Mouse (Mus musculus): Measurements from ENCODE around the gene Ciz1. TPM values are rescaled to one million over a fixed set of nuclear protein-coding genes. Genes with fewer than 3 reads are reported as not detected.

The Ciz1 gene
- total RNA-seq, 2 experiments from 2014 or later: 65.4 to 77.5 TPM

DNA sequence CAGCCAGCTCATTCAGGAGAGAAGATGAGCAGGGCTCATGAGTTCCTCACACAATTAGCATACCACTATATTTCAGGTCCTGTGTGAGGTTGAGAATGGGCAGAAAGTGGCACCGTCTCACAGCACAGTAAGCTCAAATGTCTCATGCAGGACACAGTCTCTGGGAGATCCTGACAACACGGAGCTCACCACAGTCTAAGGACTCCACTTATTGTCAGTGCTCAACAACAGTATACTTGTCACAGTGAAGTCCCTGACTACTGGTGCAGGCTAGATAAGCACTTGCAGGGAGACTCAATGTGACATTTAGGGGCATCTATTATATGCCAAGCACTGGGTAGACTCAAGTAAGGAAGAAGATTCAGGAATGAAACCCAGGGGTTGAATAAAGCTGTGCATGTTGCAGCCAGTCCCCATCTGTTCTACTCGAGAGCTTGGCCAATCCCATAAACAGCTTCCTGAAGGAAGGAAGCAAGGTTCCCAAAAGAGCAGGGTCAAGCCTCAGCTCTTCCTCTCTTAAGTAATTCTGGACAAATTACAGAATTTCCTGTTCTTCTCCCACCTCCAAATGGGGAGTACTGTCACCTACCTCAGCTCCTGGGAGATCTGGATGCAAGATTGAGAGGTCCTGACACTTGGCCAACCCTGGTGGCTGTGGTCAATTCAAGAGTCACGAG is 77.2 kb downstream of the Ciz1 start:
- ATAC-seq (replicated peaks; ENCODE audit: low FRiP score, poor library complexity, severe bottlenecking): no peak

Other genes with a start within 250 kb of the Ciz1 start
- 19.1 and 26.4 TPM in 2 replicates for gene Prrc2b, start 201.2 kb upstream of the Ciz1 start, total RNA-seq (2015; ENCODE audit: low replicate concordance)
- gene Prrc2b, start 201.2 kb upstream of the Ciz1 start, total RNA-seq (2017; ENCODE audit: low replicate concordance): 11.1 and 25.3 TPM in 2 replicates
- gene Pomt1, start 115.7 kb upstream of the Ciz1 start, total RNA-seq (2015; ENCODE audit: low replicate concordance): 14.1 and 23.1 TPM in 2 replicates
- 18.0 and 36.3 TPM in 2 replicates for gene Pomt1, start 115.7 kb upstream of the Ciz1 start, total RNA-seq (2017; ENCODE audit: low replicate concordance)
- gene Uck1, start 92.2 kb upstream of the Ciz1 start, total RNA-seq (2015; ENCODE audit: low replicate concordance): 7.5 and 11.5 TPM in 2 replicates
- 20.4 and 20.9 TPM in 2 replicates for gene Uck1, start 92.2 kb upstream of the Ciz1 start, total RNA-seq (2017; ENCODE audit: low replicate concordance)
- gene Golga2, start 64.9 kb upstream of the Ciz1 start, total RNA-seq (2015; ENCODE audit: low replicate concordance): 32.7 and 43.2 TPM in 2 replicates
- gene Golga2, start 64.9 kb upstream of the Ciz1 start, total RNA-seq (2017; ENCODE audit: low replicate concordance): 39.0 and 62.4 TPM in 2 replicates
- 49.4 and 68.7 TPM in 2 replicates for gene Swi5, start 64.3 kb upstream of the Ciz1 start, total RNA-seq (2015; ENCODE audit: low replicate concordance)
- 77.7 and 95.8 TPM in 2 replicates for gene Swi5, start 64.3 kb upstream of the Ciz1 start, total RNA-seq (2017; ENCODE audit: low replicate concordance)
- gene Dnm1, start 1.0 kb downstream of the Ciz1 start, total RNA-seq (2015; ENCODE audit: low replicate concordance): not detected in 2 replicates
- gene Dnm1, start 1.0 kb downstream of the Ciz1 start, total RNA-seq (2017; ENCODE audit: low replicate concordance): not detected in 2 replicates
- 5.8 and 7.5 TPM in 2 replicates for gene 1110008P14Rik, start 29.6 kb downstream of the Ciz1 start, total RNA-seq (2015; ENCODE audit: low replicate concordance)
- 3.7 and 7.2 TPM in 2 replicates for gene 1110008P14Rik, start 29.6 kb downstream of the Ciz1 start, total RNA-seq (2017; ENCODE audit: low replicate concordance)
- gene Lcn2, start 35.9 kb downstream of the Ciz1 start, total RNA-seq (2015; ENCODE audit: low replicate concordance): 1,234 and 1,375 TPM in 2 replicates
- 165 and 167 TPM in 2 replicates for gene Lcn2, start 35.9 kb downstream of the Ciz1 start, total RNA-seq (2017; ENCODE audit: low replicate concordance)
- gene Ptges2, start 43.6 kb downstream of the Ciz1 start, total RNA-seq (2015; ENCODE audit: low replicate concordance): 0.42 and 0.72 TPM in 2 replicates
- gene Ptges2, start 43.6 kb downstream of the Ciz1 start, total RNA-seq (2017; ENCODE audit: low replicate concordance): 0.51 TPM in 1 of 2 replicates, not detected in the other
- gene Naif1, start 98.1 kb downstream of the Ciz1 start, total RNA-seq (2015; ENCODE audit: low replicate concordance): 4.0 TPM in 1 of 2 replicates, not detected in the other
- gene Naif1, start 98.1 kb downstream of the Ciz1 start, total RNA-seq (2017; ENCODE audit: low replicate concordance): 0.23 and 2.1 TPM in 2 replicates
- 5.4 and 7.2 TPM in 2 replicates for gene Slc25a25, start 99.1 kb downstream of the Ciz1 start, total RNA-seq (2015; ENCODE audit: low replicate concordance)
- 14.8 and 19.0 TPM in 2 replicates for gene Slc25a25, start 99.1 kb downstream of the Ciz1 start, total RNA-seq (2017; ENCODE audit: low replicate concordance)
- 3.6 and 12.6 TPM in 2 replicates for gene Fam102a, start 183.0 kb downstream of the Ciz1 start, total RNA-seq (2015; ENCODE audit: low replicate concordance)
- 0.77 and 3.0 TPM in 2 replicates for gene Fam102a, start 183.0 kb downstream of the Ciz1 start, total RNA-seq (2017; ENCODE audit: low replicate concordance)
- 33.9 and 45.3 TPM in 2 replicates for gene Dpm2, start 218.5 kb downstream of the Ciz1 start, total RNA-seq (2015; ENCODE audit: low replicate concordance)
- gene Dpm2, start 218.5 kb downstream of the Ciz1 start, total RNA-seq (2017; ENCODE audit: low replicate concordance): 11.8 and 21.1 TPM in 2 replicates
- not detected in 2 replicates for gene Pip5kl1, start 222.5 kb downstream of the Ciz1 start, total RNA-seq (2015; ENCODE audit: low replicate concordance)
- gene Pip5kl1, start 222.5 kb downstream of the Ciz1 start, total RNA-seq (2017; ENCODE audit: low replicate concordance): not detected in 2 replicates
- gene 9430097D07Rik, start 223.4 kb downstream of the Ciz1 start, total RNA-seq (2015; ENCODE audit: low replicate concordance): not detected in 2 replicates
- gene 9430097D07Rik, start 223.4 kb downstream of the Ciz1 start, total RNA-seq (2017; ENCODE audit: low replicate concordance): 0.90 TPM in 1 of 2 replicates, not detected in the other
- gene St6galnac4, start 234.8 kb downstream of the Ciz1 start, total RNA-seq (2015; ENCODE audit: low replicate concordance): 2.9 and 3.8 TPM in 2 replicates
- 2.3 and 2.4 TPM in 2 replicates for gene St6galnac4, start 234.8 kb downstream of the Ciz1 start, total RNA-seq (2017; ENCODE audit: low replicate concordance)
- gene St6galnac6, start 247.4 kb downstream of the Ciz1 start, total RNA-seq (2015; ENCODE audit: low replicate concordance): not detected in 2 replicates
- 0.64 and 3.9 TPM in 2 replicates for gene St6galnac6, start 247.4 kb downstream of the Ciz1 start, total RNA-seq (2017; ENCODE audit: low replicate concordance)

All from erythroid progenitor cell, adult 5-6 weeks (primary cell).